Mouse (Mus musculus) gastrocnemius, postnatal 14 days (tissue): Measurements from ENCODE around the gene Vmn2r15. TPM values are rescaled to one million over a fixed set of nuclear protein-coding genes. Genes with fewer than 3 reads are reported as not detected.

Experiments
- DNase-seq: peaks from one replicate; pipeline ENCODE4 v3.0.0; 2021; ENCODE audit warnings: mixed read lengths
- intact Hi-C: fragments of 180-260 bp; cut with DNase I; formaldehyde crosslinking; loops from one replicate; pipeline ENCODE4 v1.15.1; 2025; ENCODE audit warnings: low total_unique reads
- long read RNA-seq, 2 experiments: library from polyadenylated mRNA; stranded (forward); transcript quantifications; one replicate each; pipeline ENCODE4 v2.0.0; 2021
- total RNA-seq, 2 experiments: library from RNA; stranded (reverse); gene quantifications; 2 replicates each; pipeline ENCODE4 v1.2.3; 2021

Vmn2r15 gene
- not detected for total RNA-seq
- long read RNA-seq, experiment 1: 0 reads
- long read RNA-seq, experiment 2: 0 reads

DNA sequence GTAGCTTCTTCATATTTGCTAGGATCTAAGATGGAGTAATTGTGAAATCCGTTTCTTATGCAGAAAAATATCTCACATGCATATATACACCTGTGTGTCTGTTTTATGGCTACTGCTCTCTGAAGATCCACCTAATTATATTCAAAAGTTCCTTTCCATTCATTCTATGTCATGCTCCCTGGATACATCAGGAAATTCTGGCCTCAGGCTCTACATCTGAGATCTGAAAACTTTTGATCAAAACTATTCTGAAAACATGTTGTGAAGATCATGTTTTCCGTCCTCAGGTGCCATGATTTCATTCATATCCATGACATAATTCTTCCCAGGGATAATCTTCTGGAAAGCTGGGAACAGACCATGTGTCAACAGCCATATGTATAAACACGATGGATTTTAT, at the start of gene Vmn2r15:
Vmn2r15 (minus strand) TSS at position 101 of the 400 bp plus-strand sequence.
- intact Hi-C loops: no loop called here
- no peak for DNase-seq

DNA sequence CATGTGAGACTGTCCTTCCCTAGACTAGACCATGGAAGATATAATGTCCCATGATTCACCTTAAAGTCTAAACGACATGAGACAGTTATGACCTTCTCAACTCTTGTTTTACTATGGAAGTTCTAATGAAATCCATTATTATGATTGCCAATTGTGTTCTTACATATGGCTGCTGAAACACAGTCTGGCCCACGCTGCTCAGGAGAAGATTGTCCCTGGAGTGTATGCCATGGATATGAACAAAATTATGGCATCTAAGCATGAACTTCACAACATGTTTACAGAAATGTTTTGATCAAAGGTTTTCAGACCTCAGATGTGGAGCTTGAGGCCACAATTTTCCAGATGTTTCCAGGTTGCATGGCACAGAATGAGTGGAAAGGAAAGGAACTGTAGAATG, 32.4 kb upstream of the Vmn2r15 start, which contains the start of gene Vmn2r16:
Vmn2r16 (plus strand) TSS at position 301 of the 400 bp plus-strand sequence.
- intact Hi-C loops: no loop called here
- DNase-seq: no peak

DNA sequence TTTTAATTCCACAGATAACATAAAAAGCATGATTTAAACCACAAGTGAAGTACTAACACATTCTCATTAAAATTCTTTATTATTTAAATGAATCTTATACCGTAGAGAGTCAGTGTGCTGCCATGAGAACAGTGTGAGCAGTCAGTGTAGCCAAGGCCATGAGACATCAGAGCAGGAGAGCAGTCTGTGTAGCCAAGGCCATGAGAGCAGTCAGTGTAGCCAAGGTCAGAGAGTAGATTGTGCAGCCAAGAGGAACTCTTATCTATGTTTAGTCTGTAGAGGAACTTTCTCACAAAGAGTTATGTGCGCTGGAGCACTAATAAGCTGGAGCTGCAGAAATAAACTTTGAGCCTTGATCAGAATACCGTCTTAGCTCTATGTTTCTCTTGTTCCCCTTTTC, 2.8 kb downstream of the Vmn2r15 start:
- no peak for DNase-seq
- intact Hi-C loops: no loop called here

Other genes starting within 250 kb of the Vmn2r15 start
- gene Vmn2r11, start 238.1 kb downstream of the Vmn2r15 start, total RNA-seq: not detected
- not detected for gene Vmn2r12, start 199.7 kb downstream of the Vmn2r15 start, total RNA-seq
- not detected for gene Vmn2r13, start 105.4 kb downstream of the Vmn2r15 start, total RNA-seq
- not detected for gene Vmn2r14, start 72.9 kb downstream of the Vmn2r15 start, total RNA-seq
- not detected for gene Vmn2r16, start 32.5 kb upstream of the Vmn2r15 start, total RNA-seq
- not detected for gene Vmn2r17, start 122.0 kb upstream of the Vmn2r15 start, total RNA-seq